Mouse (Mus musculus) c-Kit-positive CD71-negative TER-119-negative erythroid progenitor cells, embryonic 14.5 days (primary cell): Measurements from ENCODE around the gene Ncl.
"Not testable (repeated sequence)": the region's sequence is repeated elsewhere in the genome, so short reads cannot be mapped to it uniquely, and the experiment has no call there.

Source experiments
- DNase-seq: peaks from one replicate; pipeline ENCODE4 v3.0.0-alpha.2; 2013; ENCODE audit warnings: low read depth

Ncl gene

DNA sequence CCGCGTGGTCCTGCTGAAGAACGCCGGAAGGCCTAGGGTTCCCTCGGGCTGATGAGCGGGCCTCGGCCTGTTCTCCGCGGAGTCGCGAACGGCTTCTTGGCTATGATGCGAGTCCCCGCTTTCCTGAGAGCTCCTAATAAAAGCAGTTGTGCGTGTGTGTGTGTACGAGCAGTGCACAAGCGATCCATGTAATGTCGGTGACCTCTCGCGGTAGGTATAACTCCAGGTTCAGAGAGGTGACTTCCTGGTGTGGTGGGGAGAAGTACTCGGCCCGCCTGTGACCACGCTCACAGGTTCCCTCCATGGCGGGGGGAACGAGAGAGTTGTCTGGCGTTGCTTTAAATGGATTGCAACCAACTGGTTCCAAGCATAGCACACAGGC, 589 bp upstream of the Ncl start:
- no peak for DNase-seq

DNA sequence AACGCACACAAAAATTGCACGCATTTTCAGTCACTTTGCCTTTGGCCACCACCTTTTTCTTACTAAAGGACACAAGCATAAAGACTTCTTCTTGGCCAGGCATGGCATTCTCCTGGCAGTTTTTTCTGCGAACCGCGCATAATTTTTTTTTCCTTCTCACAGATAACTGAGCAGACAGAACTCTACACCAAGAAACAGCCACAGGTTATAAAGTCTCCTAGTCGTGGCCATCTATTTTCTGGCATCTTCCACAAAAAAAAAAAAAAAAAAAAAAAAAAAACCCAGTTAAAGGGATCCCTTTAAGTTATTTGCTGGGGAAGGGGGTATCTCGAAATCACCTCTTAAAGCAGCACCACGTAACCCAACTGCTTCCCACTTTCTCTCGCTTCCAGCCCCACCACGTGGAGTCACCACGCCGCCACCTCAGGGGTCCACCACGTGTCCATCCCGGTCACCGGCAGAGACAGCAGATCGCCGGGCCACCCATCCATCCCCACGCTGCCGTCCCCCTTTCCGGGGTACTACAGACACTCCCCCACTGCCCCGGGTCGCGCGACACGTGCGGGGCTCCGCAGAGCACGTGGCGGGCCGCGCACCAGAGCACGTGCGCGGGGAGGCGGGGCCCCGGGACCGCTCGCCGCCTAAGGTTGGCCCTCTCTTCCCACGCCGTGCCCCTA, 833 bp downstream of the Ncl start:
- no peak for DNase-seq

DNA sequence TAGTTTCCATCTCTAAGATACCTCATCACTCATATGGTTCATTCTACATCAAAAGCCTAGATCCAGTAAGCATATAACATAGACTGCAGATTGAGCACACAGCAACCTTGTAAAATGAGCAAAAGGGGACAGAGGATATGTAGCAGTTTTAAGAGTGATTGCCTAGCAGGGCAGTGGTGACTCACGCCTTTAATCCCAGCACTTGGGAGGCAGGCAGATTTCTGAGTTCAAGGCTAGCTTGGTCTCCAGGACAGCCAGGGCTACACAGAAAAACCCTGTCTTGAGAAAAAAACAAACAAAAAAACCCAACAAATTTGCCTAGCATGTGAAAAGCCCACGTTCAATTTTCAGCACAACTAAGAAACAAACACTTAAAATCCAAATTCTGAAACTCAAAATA, 5.0 kb downstream of the Ncl start:
- DNase-seq: no peak

DNA sequence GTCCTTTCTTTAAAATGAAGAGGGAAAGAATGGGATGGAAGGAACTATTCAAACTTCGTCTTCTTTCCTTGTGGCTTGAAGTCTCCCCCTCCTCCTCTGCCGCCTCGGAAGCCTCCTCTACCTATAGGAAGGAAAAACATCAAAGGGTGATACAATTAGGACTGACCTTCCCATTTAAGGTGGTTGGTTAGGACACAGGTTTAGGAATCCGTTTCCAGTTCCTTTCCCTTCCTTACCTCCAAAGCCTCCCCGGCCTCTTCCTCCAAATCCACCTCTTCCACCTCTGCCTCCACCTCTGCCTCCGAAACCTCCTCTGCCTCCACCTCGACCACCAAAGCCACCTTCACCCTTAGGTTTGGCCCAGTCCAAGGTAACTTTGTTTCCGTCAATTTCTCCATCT, 8.6 kb downstream of the Ncl start:
- no peak for DNase-seq

DNA sequence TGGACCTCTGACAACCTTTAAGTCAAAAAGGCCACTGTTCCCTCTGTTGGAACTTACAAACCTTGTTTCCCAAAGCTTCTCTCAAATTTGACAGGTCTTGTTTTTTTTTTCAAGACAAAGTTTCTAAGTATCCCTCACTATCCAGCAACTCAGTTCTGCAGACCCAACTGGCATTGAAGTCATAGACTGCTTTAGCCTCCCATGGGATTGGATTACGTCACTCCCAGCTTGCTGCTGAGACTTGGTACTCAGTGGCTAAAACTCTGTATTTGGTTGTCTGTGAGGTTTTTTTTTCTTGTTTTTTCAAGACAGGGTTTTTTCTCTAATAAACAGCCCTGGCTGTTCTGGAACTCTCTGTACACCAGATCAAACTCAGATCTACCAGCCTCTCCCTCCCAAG, 9.5 kb downstream of the Ncl start:
- DNase-seq: no peak

DNA sequence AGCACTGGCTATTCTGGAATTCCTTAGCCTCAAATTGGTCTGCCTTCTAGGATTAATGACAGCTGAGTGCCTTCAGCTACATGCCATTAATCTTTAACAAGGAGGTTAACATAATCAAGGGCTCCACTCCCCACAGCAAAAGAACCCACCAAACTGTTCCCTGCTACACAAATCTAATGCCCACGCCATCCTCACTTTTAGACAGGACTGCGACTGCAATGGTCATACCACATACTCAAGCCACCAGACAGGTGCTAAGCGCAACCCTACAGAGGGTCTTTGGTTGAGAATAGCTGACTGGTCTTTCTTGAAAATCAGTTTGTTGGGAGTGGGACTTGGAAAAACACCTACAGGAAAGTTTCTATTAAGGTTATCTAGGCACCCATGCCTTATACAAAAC, 10.0 kb downstream of the Ncl start:
- no peak for DNase-seq

DNA sequence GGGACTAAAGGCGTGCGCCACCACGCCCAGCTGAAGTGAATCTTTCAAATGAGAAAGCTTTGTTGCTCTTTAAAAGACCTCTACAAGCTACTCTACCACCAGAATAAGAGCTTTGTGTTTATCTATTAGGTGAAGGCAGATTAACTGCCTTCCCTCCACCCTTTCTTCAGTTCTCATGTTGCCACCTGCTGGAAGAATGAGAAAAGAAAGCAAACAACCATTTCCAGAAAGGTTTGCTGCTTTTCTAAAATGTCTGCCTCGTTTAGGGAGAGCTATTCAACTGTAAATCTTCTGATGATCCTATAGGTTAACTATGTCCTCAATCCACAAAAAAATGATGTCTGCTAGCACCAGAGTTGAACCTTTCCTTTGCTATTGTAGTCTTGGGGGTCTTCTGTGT, 10.4 kb downstream of the Ncl start:
- no peak for DNase-seq

DNA sequence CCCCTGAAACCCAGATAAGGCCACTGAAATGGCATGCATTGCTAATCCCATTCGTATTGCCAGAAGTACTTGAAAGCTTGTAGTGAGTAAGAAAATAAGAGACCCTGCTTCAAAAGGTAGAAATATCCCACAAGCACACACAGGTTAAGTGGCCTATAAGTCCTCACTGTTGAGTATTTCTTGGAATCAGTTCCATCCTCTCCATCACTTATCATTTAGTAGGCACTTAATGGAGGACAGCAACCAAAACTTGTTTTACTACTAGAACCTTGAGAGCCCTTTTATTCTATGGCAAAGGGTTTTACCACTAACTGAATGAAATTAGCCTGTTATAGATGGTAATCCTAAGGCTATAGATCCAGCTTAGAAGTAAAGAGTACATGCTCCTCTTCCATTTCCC, 11.1 kb downstream of the Ncl start:
- DNase-seq: no peak

DNA sequence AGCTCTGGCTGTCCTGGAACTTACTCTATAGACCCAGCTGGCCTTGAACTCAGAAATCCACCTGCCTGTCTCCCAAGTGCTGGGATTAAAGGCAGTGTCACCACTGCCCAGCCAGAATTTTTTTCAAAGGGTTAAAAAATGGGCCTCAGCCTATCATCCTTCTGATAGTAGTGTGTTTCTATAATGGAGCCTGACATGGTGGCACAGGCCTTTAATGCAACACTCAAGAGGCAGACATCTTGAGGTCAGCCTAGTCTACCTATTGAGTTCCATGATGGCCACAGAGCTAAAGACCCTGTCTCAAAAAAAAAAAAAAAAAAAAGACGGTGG, 11.5 kb downstream of the Ncl start:
- DNase-seq: no peak

DNA sequence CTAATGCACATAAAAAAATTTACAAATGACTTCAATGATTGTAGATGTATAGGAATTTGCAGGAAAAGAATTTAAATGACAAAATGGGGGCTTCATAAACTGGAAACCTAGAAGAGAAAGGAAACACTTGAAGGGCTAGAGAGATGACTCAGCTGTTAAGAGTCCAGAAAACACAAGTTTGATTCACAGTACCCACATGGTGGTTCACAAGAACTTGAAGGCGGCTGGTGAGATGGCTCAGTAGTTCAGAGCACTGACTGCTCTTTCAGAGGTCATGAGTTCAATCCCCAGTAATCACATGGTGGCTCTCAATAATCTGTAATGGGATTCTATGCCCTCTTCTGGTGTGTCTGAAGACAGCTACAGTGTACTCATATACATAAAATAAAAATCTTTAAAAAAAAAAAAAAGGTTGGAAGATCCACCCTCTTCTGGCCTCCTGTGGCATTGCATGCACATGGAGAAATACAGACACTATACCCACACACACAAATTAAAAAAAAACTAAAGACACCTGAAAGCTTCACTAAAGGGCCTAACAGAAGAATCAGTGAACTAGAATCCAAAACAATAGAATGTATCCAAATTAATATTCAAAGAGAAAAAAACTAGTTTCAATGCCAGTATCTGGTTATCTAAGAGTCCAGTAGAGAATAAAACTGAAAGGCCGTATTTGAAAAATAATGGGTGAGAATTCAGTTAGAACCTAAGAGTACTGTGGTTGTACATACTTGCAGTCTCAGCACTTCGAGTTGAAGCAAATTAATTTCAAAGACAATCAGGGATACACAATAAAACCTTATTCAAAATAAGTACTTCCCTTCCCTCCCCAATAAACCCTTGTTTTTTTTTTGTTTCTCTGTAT, 12.1 kb downstream of the Ncl start:
- no peak for DNase-seq

DNA sequence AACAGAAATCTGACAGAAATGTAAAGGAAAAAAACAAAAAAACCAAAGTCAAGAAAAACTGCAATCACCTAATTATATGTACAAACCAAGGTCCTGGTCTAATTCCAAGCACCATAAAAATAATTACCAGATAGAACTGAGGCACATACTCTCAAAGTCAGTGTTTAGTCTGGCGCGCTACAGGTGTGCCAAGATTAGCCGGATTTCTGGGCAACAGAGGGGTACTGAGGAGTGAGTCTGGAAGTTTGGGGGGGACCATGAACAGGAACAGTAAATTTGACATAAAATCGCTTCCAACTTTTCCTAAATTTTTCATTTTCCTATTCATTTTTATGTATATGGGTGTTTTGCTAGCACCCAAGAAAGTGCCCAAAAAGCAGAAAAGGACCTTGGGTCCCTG, 13.2 kb downstream of the Ncl start:
- DNase-seq: no peak

DNA sequence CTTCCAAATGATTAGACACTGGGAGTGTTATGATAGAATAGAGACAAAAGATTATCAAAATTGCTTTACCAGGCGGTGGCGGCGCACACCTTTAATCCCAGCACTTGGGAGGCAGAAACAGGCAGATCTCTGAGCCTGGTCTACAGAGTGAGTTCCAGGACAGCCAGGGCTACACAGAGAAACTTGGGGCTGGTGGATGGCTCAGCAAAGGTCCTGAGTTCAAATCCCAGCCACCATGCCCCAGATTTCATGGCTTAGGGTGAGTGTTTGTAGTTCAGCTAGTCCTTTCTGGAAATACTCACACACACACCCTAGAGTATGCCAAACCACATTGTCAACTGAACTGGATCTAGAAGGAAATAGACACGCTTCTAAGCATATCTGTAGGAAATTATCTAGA, 14.1 kb downstream of the Ncl start:
- no peak for DNase-seq

DNA sequence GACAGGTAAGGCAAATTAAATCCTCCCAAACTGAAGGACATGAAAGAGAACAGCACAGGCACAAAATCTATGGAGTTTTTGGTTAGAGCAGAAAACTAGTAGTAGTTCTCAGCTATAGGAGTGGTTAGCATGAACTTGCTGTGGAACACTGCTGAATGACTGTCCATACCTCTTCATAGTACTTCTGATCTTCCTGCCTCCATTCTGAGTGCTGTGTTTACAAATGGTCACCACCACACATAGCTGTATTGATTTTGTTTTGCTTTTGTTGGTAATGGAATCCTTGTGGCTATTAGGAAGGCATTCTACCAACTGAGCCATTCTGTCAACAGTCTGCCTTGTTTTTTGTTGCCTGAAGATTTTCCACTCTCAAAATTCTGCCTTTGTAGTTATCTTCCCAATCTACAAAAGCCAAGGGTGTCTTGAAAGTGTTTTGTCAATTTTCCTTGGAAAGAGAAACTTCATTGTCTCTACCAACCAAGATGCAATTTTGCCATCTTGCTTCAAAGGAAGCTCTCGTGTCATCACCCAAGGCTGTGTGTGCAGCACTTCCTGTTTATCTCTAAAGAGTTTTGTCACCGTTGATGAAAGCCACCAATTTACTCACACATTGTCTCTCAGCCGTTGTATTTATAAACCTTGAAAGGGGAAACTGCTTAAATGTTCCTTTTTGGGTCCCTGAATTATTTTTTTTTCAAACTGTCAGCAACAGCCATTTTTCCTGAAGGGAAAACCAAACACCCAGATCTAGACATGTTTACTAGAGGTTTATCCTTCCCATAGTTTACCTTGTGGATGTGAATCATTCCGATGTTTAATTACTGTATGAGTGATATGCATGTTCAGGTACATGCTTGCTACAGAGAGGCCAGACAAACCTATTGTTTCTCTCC, 15.0 kb downstream of the Ncl start:
- DNase-seq: no peak

DNA sequence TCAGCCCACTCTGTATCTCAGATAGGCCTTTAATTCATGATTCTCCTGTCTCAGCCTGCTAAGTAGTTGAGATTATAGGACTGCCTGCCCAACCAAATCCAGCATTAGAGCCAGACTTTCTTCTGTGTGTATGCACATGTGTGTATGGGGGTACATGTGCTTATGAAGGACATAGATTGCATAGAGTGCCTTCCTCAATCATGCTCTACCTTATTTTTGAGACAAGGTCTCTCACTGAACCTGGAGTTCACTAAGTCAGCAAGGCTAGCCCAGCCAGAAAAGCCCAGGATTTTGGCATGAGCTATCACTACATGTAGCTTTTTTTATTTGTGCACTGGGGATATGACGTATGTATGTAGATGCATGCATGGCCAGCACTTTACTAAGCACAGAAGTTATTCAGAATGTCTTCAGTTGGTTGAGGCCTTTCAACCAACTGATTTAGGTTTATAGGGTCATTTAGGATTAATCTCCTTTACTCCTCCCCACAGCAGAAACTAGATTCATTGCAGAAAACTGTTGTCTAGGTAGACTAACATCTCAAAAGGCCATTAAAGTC, 16.0 kb downstream of the Ncl start:
- DNase-seq: no peak

DNA sequence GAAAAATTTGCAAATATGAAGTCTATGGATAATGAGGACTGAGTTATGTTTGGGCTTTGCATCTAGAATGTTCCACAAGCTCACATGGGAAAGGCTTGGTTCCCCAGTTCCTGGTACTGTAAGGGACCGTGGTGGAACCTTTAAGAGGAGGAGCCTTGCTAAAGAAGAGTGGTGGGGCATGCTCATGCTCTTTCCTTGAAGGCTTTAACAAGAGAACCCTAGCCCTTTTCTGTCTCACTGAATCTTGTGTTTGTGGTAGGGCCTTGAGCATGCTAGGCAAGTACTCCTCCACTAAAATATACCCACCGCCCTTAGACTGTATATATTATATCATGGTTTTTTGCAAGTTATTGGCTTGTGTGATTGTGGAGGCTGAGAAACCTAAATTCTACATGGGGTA, 16.8 kb downstream of the Ncl start:
- no peak for DNase-seq

DNA sequence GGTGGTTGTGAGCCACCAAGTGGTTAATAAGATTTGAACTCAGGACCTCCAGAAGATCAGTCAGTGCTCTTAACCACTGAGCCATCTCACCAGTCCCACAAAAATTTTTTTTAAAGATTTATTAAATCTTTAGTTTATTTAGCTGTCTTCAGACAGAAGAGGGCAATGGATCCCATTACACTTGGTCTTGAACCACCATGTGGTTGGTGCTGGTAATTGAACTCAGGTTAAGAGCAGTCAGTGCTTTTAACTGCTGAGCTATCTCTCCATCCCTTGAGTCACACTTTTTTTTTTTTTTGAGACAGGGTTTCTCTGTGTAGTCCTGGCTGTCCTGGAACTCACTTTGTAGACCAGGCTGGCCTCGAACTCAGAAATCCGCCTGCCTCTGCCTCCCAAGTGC, 18.1 kb downstream of the Ncl start:
- not testable (repeated sequence) for DNase-seq

DNA sequence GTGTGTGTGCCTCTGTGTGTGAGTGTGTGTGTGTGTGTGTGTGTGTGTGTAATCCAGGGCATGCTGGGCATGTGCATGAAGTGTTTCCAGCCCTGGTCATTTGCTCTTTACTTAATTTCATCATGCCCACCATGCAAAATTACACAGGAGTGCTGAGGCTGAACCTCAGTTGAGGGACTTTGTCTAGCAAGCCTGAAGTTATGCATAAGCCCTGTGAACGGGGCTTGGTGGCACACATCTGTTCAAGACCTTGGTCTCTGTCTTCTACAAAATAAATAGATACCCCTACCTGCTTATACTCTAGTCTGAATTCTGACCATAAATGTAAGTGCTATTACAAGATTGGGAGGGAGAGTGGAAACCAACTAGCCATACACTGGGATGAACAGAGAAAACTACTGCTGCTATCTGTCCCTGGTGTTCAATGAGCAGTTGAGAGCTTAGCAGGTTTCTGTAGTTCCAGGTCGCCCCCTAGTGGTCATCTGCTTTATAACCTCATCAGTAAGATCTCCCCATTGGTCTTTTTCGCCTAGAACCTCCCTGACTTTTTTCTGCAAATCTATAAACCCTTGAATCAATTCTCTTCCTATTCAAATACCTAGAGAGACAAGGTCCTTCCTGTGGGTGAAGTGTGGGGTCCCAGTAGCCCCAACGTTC, 19.9 kb downstream of the Ncl start:
- peak; percentile 82 for DNase-seq

DNA sequence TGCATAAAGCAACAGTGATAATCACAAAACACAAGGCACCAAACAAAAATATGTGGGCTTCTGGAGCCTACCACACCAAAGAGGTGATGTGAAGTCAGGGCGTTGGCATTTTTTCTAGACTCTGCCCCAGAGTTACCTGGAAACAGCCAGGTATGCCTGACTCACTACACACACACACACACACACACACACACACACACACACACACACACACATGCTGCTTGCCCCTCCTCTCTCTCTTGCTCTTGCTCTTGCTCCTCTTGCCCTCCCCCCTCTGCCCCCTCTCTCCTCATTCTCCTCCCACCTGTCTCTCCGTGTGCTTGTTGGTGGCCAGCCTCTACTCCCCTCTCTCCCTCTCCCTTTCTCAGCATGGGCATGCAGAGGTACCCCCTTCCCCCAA, 22.9 kb downstream of the Ncl start:
- no peak for DNase-seq

DNA sequence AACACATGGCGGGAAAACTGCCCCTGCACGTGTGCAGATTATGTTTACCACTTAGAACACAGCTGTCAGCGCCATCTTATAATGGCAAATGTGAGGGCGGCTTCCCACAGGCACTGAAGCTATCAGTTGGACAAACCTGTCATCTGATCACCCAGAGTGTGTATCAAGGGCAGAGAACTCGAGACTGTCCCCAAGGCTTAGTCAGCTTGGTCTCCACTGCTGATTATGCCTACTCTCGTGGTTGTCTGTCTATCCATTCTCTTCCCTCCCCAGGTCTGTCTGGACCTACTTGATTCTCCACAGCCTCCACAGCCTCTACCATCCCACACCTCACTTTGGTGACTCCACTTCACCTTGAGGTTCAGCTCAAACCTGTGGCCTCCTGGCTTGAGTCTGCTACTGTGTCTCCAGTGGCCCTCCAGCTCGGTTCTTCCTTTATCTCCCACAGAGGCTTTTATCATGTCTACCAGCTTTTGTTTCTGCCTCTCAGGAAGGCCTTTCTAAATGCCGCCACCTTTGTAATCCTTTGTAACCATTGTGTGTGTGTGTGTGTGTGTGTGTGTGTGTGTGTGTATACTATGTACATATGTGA, 38.3 kb downstream of the Ncl start:
- no peak for DNase-seq

DNA sequence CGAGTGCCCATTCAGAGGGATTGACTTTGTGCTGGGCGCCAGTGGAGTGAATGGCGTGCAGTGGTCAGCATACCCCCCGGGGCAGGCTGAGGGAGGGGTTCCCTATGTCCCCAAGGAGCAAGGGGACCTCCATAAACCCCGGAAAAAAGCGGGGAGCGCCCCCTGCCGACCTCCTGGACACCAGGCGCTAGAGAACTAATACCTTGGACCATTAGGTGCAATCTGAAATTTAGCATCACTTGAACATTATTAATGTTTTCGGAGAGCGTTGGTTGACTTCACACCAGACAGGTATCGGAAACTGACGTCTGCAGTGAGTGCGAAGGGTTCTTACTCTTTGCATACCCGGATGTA, 45.5 kb downstream of the Ncl start:
- DNase-seq: no peak

DNA sequence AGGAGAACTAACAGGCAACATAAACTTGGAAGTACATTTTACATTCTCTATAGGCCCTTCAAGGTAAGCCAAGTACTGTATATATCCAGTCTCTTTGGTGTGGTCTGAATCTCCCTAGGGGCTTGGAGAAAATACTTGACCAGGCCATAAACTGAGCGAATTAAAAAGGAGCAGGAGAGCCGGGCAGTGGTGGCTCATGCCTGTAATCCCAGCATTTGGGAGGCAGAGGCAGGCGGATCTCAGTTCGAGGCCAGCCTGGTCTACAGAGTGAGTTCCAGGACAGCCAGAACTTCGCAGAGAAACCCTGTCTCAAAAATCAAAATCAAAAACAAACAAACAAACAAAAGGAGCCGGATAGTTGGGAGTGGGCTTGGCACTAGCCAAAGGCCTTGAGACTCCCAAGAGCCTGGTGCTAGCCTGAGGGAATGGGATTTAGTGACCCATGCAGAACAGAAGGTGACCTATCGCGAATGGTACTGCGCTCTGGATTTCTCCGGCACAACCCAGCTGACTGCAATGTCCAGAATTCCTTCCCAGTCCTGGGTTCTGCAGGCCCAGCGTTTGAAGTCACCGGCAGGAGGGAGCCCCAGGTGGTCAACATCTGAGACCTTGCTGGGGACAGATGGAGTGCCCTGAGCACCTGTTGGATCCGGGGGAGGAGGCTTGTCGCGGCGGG, 46.0 kb downstream of the Ncl start:
- no peak for DNase-seq
